Mouse (Mus musculus): ENCODE measurements around the gene Gpr18.
A peak's percentile ranks its signal among the peaks of the same experiment; 100 is the strongest.

Gpr18 gene

DNA sequence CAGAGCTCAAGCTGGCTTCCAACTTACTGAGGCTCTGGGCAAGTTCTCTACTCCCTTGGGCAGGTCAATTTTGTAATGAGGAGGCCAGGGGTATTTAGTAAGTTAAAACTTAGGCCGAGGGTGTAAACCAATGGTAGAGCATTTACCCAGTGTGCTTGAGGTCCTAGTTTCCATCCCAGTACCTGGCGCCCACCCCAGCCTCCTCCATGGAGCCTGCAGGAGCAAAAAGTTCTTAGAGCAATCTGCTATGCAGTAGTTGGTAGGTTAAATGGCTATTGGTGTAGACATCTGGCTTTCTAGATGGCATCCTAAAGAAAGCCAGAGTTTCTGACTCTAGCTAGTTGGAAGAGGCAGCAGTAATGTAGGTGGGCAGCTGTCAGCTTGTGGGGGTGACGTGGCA, 33.9 kb upstream of the Gpr18 start:
- DNase-seq (ENCODE audit: low read depth) = no peak

DNA sequence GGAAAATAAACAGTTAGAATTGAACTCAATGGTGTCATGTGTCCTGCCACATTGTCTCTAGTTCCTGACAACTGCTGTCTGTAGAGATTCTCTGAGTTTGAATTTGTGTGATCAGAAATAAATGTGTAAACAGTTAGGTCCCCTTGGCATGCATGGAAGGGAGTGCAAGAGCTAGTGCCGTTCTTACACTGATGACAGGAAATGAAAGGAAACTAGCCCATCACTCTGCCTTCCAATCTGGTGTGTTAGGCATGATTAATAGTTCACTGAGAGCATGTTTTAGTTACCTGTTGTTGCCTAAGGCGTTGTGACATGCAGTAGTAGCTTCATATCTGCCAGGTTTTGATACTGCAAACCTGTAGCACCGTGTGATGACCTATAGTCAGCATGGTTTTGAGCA, 32.4 kb upstream of the Gpr18 start:
- no peak for DNase-seq (ENCODE audit: low read depth)

DNA sequence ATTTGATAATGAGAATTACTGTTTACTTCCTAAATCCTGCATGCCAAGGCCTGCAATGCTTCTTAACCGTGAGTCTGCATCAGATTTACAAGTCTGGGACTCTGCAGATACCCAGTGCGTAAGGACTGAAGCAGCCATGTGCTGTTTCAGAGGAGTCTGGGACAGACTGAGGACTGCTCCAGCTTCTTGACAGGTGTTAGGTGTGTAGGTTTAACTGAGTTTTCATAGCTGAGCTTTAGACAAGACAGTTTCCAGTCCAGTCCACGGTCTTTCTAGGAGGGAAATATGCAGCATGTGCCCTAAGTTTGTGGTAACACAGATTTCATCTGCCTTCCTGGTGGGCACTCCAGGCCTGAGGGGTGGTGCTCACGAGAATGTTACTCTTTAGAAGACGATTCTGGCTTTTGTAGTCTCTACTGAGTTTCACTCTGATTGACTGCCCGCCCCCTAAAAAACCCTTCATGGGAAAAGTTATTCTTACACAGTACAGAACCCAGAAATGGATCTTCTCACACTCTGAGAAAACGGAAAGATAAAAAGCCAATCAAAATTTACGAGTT, 31.7 kb upstream of the Gpr18 start:
- DNase-seq (ENCODE audit: low read depth) = no peak

DNA sequence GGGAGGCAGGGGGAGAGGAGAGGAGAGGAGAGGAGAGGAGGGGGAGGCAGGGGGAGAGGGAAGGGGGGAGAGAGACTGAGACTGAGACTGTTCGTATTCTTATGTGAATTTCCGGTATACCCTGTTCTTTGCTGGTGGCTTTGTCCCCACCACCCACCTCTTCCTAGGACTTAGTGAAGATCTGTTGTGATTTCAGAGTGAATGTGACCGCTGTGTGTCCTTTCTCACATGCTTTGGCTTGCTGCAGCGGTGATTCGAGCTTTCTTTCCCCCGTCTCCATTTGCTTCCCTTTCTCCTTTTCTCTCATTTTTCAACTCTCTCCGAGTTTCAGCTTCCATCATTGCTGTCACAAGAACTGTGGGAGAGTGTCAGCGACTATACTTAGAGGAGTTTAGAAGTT, 31.1 kb upstream of the Gpr18 start:
- no peak for DNase-seq (ENCODE audit: low read depth)

DNA sequence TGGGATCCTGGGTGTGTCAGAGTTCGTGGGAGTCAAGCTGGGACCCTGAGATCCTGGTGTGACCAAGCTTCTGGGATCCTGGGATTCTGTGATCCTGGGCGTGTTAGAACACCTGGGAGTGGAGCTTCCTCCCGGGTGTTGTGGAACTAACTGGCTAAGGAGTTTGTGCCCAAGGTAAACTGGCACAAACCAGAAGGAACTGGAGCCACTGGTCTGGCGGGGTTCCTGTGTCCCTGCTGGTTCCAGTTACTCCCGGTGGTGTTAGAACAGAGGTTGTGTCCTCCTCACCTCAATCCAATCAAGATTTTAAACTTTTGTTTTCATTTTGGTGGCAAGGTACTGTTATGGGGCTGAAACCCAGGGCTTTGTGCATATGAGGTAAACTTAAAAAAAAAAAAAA, 30.6 kb upstream of the Gpr18 start:
- no peak for DNase-seq (ENCODE audit: low read depth)

DNA sequence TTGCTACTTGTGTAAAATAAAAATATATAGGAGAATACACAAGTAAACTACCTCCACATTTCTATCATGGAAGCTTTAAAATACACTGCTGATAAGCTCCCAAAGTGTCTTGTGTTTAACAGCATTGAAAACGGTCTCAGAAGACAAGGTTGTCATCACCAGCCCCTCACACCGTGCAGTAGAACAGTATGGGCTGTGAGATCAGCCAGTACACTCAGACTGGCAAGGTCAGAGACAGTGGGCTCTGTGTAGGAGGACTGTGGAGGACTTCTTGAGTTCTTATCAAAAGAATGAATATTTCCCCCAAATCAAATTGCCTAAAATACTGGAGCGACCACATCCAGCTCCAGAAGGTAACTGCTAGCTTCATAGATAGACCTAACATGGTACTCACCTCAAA, 24.0 kb upstream of the Gpr18 start:
- no peak for DNase-seq (ENCODE audit: low read depth)

DNA sequence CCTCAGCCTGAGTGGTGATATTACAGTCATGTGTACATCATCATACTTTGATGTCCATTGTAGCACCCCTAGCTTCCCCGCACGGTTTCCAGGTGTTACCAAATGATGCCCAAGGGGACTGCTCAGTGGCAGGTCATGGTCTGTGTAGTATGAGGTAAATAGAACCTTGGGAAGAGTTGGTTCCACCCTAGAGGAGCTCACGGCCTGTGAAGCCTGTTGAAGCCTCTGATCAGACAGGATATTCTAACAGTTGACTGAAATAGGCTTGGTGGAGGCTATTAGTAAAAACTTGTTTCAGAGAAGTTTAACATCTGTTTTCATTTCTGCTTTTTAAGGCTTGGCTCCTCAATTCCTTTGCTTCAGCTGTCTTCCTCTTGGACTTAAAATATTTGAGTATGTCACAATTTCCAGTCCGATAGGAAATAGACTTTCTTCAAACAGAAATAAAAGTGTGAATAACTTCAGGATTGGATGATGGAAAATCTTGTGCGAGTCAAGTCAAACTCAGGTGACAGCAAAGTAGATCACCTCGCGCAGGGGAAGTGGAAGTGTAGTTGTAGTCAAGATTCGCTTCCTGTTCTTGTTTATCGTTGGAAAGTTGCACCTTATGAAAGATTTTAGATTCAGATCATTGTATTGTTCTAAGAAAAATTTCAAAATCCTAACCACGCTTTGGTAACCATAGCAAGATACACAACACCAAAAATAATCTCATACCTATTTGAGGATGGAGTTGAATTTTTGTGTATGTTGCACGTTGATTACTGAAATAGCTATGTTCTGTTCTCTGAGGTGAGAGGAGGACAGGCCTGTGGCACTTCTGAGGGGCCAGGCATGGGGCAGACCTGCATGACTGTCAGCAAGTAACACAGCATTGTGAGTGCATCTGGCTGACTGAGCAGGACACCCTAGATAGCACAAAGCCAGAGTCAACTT, 22.9 kb upstream of the Gpr18 start:
- DNase-seq (ENCODE audit: low read depth) = no peak

DNA sequence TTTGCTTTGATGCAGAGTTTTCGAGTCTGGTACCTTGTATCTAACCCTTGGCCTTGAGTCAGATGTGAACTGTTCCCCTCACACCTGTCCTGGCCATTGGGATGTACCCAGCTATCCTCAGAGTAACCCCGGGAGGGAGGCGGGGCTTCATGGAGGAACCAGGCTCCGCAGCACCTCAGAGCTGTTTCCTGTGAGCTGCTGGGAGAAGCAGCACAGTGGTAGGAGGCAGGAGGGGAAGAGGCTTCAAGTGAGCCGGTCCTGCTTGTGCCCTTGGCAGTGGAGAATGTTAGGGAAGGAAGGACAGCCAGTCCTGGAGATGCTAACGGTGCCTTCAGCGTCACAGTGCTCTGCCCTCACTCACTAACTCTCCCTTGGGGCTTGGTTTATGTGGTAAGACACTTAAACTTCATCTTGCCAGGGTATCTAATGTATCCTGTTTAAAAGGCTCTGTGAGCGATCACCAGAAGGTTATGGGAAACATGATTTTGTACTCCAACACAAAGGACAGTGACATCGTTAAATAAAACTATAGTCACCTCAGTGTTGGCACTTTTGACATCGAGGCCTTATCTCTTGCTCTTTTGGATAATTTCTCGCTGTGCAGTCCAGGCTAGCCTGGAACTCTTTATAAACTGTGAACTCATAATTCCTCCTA, 22.1 kb upstream of the Gpr18 start:
- DNase-seq (ENCODE audit: low read depth) = no peak

DNA sequence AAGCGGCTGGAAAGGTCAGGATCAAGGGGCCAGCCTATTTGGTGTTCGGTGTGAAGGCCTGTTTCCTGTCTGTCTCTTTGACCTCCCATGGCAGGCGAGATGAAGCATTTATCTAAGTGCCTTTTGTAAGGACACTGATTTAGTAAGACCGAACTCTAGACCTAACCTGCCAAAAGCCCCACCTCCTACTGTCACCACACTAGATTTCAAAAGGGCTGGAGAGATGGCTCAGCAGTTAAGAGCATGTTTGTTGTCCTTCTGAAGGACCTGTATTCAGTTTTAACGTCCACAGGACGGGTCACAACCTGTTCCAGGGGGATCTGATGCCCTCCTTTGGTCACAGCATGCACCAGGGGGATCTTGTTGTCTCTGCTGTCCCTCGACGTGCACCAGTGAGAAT, 21.3 kb upstream of the Gpr18 start:
- DNase-seq (ENCODE audit: low read depth) = no peak

DNA sequence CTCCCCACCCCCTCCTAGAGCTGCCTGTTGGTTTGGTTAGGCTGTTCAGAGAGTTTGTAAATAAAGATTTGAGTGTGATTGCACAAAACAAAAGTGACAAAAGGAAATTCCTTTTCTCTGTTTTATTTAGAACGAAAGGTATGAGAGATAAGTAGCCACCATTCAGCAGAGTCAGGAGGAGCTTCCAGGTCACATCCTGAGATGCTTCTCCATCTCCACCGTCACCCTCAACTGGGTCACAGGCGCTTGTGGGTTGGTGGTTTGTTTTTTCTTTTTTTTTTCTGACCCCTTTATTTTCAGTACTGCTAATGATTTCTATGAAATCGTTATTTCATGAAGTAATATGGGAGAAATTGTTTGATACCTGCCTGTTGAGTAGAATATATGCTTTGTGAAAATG, 20.8 kb upstream of the Gpr18 start:
- no peak for DNase-seq (ENCODE audit: low read depth)

DNA sequence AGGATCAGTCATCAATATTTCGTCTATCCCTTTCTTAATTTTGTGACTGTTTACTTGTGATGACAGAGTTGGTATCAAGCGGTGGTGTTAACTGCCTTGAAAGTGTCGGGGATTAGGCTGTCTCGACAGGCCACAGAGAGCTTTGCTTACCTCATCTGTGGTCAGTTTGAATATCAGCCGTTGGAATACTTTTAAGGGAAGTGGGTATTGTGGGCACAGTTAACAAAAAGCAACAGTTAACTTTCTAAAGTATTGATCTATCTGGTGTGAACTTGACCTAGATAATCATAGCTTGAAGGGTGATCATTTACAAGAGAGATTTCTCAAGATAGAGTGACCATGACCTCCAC, 19.0 kb upstream of the Gpr18 start:
- no peak for DNase-seq (ENCODE audit: low read depth)

DNA sequence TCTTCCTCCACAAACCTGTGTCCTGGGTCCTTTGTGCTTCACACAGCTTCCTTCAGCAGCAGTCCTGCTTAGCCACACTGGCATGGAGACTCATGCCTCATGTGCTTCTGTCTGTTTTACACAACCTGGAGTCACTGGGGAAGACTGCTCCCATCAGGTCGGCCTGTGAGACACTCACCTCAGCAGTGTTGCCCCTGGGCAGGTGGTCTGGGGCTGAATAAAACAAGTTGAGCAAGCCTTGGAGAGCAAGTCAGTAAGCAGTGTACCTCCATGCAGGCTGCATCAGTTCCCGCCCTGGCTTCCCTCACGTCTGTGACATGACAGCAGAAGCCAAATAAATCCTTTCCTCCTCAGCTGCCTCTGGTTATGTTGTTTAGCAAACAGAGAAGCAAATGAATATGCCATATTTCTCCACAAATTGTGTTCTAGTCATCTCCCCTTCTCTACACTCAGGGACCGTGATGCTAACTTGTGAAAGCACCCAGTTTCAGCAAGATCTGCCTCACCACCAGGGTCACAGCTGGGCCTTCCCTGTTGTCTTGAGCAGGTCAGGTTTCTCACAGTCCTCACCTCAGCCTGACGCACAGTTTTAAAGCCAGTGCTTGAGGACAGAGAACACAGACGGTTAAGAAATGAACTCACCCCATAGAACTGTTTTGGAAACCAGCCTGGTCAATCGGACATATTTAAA, 18.5 kb upstream of the Gpr18 start:
- no peak for DNase-seq (ENCODE audit: low read depth)

DNA sequence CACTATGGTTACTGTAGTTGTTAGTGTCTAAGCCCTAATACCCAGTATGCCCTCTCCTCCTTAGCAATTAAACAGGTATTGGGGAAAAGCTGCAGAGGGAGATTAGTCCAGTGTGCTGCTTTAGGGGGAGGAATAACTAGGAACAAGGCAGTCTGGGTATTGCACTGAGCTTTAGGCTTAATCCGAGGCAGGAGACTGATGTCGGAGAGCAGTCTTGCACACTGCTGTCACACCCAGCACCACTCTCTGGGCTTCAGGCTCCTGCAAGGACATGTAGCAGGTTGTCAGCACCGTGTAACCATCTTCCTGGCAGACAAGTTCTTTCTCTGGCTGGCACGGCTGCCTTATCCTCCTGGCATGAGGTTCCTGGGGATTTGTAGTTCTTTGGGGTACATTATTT, 16.6 kb upstream of the Gpr18 start:
- no peak for DNase-seq (ENCODE audit: low read depth)

DNA sequence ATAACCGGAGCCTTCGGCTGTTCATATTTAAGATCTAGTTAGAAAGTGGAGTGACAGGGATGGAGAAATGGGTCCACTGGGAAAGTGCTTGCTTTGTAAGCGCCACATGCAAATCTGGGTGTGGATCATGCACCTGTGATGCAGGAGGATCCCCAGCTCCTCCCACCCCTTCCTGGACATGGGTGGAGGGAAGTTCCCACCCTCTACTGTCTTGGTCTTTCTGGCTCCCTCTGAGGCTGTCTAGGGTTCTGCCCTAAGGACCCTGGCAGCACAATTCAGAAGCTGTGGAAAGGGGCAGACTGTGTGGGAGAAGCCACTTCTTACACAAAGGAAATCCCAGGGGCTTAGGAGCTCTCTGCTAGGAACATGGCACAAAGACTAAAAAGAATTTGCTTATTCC, 16.0 kb upstream of the Gpr18 start:
- no peak for DNase-seq (ENCODE audit: low read depth)

DNA sequence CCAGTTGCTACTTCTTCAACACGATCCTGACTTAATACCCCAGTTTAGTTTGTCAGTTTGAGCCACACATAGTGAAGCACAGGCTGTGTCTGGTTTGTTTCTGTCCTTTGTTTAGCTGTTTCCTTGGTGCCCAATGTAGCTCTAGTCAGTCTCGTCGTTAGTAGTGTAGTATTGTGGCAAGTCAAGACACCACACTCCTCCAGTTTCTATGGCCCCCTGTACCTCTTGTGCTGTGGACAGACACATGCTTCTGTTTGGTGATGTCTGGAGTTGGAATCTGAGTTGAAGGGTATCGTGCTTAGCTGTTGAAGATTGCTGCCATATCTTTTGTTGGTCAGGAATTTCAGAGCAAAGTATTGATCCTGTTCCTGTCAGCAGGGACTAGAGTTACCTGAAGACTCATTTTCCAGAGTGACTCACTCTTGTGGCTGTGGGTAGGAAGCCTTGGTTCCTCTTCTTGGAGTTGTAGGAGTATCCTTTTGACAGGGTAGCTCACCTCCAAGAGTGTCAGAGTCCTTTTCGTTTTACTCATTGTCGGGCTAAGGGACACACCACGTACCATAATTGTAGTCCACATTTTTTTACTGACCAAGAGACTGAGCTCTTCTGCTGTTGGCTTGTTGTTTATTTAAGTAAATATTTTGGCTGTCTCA, 15.3 kb upstream of the Gpr18 start:
- DNase-seq (ENCODE audit: low read depth) = no peak

DNA sequence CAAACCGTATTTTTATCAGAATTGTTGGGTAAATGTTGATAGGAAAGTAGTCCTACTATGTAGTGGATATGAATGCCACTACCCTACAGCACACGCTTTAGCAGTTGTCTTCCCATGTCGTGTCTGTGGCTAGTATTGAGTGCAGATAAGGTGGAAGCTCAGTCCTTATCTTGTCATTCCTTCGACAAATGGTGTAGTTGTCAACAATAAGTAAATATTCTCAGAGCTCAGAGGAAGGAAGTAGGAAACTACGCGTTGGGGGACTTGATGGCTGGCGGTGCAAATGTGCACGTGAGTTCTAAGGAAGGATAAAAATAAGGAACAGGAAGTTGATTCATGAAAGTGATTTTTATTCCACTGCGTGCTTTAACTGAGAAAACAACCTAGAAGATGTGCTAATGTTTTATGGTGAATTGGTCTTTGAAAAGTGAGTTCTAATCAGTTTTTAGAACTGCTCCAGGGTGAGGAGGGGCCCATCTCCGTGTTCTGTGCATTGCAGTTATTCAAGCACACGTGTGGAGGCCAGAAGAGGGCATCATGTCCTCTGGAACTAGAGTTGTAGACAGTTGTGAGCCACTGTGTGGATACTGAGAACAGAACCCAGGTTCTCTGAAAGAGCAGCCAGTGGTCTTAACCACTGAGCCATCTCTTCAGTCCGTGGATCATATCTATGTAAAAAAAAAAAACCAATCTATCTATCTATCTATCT, 13.8 kb upstream of the Gpr18 start:
- peak; percentile 50 for DNase-seq (ENCODE audit: low read depth)

DNA sequence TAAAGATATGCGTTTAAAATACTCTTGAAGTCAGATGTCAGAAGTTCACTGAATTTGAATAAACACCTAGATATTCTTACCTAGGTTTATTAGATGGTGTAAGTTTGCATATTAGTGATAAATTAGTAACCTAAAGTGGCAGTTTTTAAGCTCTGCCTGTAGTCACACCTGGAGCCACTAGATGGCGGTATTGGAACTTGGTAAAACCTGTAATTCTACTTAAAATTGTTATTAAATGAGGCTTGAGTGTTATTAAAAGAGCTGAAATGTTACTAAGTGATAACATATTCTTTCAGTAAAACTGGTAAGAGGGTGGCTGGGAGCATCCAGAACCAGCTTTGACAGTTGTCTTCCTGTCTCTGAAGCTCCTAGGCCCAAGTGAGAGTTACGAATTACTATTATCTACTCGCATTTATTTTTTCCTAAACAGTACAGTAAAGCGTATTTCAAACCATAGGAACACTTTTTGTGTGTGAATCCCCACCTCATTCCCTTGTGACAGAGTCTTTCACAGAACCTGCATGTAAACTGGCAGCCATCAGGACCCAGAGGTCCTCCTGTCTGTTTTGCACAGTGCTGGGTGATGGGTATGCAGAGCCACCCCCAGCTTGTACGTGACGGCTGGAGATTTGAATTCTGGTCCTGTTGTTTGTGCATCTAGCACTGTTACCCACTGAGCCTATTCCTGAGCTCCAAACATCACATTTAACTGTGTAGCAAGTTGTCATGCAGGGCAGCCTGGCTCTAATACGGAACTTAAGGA, 13.0 kb upstream of the Gpr18 start:
- peak; percentile 78 for DNase-seq (ENCODE audit: low read depth)

DNA sequence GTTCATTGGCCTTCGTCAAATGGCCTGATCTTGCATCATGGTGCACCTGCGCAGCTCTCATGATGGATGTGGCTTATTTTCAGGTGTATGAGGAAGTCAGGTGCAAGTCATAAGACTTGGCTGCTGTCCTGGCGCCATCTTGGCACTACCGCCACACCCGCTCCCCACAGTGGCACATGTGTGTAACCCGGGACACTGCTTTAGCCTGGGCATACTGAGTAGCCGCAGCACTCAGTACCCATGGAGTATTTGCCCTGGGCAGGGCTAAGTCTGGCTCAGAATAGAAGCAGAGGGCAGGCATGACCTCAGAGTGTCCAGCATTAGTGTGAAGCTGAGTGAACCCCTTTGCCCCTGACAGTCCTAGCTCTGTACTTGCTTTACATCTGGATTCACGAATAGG, 11.9 kb upstream of the Gpr18 start:
- DNase-seq (ENCODE audit: low read depth) = no peak

DNA sequence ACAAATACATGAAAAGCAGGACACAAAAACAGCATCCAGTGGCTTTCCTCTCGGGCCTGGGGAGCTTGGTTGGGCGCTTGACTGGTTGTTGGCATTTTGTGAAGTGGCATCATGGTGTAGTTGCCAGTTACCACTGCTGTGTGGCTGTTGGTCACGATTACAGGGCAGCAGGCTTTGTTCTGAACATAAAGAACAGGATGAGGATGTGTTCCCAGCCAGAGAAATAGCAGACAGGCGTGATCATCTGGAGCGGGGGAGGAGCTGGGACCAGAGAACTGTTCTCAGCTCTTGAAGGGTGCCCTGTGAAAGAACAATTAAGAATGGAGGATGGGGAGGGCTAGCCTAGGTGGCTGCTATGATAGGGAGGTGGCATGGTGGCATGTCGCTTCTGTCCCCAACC, 11.3 kb upstream of the Gpr18 start:
- DNase-seq (ENCODE audit: low read depth) = no peak

DNA sequence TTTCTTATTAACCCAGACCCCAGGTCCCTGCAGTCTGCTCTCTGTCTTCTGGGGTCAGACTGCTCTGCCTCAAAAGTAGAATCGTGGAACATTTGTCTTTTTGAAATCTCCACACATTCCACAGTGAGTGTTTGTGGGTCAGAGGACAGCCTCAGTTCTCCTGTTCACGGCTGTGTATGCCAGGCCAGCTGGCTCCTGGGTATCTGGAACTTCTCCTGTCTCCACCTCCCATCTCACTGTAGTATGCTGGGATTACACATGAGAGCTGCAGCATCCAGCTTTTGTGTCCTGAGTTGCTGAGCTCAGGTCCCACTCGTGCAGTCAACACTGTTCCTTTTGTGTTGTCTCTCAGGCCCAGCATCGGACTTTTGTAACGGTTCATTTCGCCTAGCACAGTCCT, 9.3 kb upstream of the Gpr18 start:
- DNase-seq (ENCODE audit: low read depth) = no peak

DNA sequence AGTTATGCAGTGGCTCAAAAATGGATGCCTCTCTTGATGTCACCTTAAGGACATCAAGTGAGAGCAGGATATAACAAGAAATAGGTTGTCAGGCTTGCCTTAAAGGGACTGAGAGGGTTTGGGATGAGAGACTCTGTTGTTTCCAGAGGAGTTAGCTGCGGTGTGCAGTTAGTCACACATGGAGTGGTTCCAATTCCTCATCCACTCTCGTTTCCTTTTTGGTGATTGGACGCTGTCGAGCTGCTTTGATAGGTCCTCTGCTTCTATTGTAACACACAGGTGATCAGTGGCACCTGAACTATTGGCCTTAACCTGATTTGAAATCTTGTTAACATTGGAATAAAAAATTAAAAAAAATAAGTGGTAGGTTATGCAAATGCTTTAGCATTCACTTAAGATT, 7.2 kb upstream of the Gpr18 start:
- DNase-seq (ENCODE audit: low read depth) = no peak
